Mouse (Mus musculus): Measurements from ENCODE around the gene Myo3a. TPM values are rescaled to one million over a fixed set of nuclear protein-coding genes. Genes with fewer than 3 reads are reported as not detected.
"Not testable (repeated sequence)": the region's sequence is repeated elsewhere in the genome, so short reads cannot be mapped to it uniquely, and the experiment has no call there.

Myo3a gene
- polyA plus RNA-seq, 1 experiment from 2014 or later, result not detected

DNA sequence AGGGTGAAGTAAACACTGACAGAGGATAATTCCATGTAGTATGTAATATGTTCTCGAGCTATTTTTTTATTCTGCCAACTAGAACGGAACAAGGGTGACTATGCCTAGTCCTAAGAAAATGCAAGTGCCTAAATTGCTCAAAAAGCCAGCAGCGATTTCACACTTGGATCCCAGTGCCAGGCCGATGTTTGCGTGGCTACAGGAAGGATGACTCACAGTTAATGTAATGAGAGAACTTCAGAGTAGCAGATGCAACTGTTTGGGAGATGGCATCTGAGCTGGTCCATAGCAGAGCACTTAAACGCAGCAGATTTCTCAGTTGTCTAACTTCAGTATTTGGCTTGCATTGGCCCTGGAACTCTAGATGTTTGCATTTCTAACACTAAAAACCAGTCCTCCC lies 321.1 kb downstream of the Myo3a start:
- no peaks in the 10 kb centered on the region for H3K4me1 ChIP-seq
- WGBS, result 78% methylated on average over 6 of the region's 6 CpGs
- no peak overlapping the region for H3K9ac ChIP-seq
- no peaks in the 10 kb centered on the region for H3K36me3 ChIP-seq
- H3K9me3 ChIP-seq, result no peaks in the 10 kb centered on the region
- H3K27ac ChIP-seq, result no peak overlapping the region
- no peak for ATAC-seq (ENCODE audit: insufficient number of reproducible peaks, insufficient read depth, low FRiP score, low TSS enrichment, low read depth)
- H3K4me3 ChIP-seq, result no peak overlapping the region
- H3K27me3 ChIP-seq, result no peaks in the 10 kb centered on the region
- no peak overlapping the region for H3K4me2 ChIP-seq

- not testable (repeated sequence) for H3K27ac ChIP-seq, H3K9me3 ChIP-seq, H3K27me3 ChIP-seq, H3K36me3 ChIP-seq, H3K4me2 ChIP-seq, H3K4me1 ChIP-seq, H3K4me3 ChIP-seq, H3K9ac ChIP-seq
- ATAC-seq (ENCODE audit: insufficient number of reproducible peaks, insufficient read depth, low FRiP score, low TSS enrichment, low read depth), result peak; percentile 85
- 85% methylated on average over 14 of the region's 14 CpGs for WGBS
Measured at GRCm38 (mm10) chr2:22587469-22588169, 360.3 kb downstream of the Myo3a start.

DNA sequence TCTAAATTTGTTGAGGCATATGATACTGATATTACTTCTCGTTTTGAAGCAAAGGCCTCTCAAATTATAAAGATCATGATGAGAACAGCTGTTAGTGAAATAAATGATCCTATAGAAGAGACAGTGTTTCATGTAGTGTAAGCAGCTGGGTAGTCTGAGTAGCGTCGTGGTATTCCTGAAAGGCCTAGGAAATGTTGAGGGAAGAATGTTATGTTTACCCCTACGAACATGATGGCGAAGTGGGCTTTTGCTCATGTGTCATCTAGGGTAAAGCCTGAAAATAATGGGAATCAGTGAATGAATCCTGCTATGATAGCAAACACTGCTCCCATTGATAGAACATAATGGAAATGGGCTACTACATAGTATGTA lies 360.9 kb downstream of the Myo3a start:
- ATAC-seq (ENCODE audit: insufficient number of reproducible peaks, insufficient read depth, low FRiP score, low TSS enrichment, low read depth), result peak; percentile 48
- H3K27ac ChIP-seq, H3K4me1 ChIP-seq, H3K4me3 ChIP-seq, H3K9me3 ChIP-seq, H3K9ac ChIP-seq, H3K27me3 ChIP-seq, H3K36me3 ChIP-seq, H3K4me2 ChIP-seq: not testable (repeated sequence)
- WGBS, result 88% methylated on average over 5 of the region's 5 CpGs

- H3K4me2 ChIP-seq, H3K4me3 ChIP-seq, H3K36me3 ChIP-seq, H3K4me1 ChIP-seq, H3K9ac ChIP-seq, H3K27me3 ChIP-seq, H3K27ac ChIP-seq, H3K9me3 ChIP-seq: not testable (repeated sequence)
- peak; percentile 97 for ATAC-seq (ENCODE audit: insufficient number of reproducible peaks, insufficient read depth, low FRiP score, low TSS enrichment, low read depth)
- WGBS, result 70% methylated on average over 12 of the region's 12 CpGs
Measured at GRCm38 (mm10) chr2:22588673-22589381, 361.5 kb downstream of the Myo3a start.

DNA sequence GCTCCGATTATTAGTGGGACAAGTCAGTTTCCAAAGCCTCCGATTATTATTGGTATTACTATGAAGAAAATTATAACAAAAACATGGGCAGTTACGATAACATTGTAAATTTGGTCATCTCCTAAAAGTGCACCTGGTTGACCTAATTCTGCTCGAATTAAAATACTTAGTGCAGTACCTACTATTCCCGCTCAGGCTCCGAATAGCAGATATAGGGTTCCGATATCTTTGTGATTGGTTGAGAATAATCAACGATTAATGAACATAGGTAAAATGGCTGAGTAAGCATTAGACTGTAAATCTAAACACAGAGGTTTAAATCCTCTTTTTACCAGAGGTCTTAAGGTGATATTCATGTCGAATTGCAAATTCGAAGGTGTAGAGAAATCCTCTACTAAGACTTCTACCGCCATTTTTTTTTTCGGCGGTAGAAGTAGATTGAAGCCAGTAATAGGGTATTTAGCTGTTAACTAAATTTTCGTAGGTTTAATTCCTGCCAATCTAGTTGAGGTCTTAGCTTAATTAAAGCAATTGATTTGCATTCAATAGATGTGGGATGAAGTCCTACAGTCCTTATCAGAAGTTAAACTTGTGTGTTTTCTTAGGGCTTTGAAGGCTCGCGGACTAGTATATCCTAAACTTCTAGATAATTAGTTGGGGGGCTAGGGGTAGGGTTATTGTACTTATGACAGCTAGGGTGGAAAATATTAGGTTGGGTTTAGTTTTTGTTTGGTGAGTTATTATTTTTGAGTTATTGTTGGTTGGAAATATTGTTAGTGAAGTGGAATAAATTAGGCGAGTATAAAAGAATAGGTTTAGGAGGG lies 362.3 kb downstream of the Myo3a start:
- ATAC-seq (ENCODE audit: insufficient number of reproducible peaks, insufficient read depth, low FRiP score, low TSS enrichment, low read depth), result peak; percentile 92
- not testable (repeated sequence) for H3K4me3 ChIP-seq, H3K9me3 ChIP-seq, H3K9ac ChIP-seq, H3K36me3 ChIP-seq, H3K4me2 ChIP-seq, H3K27me3 ChIP-seq, H3K27ac ChIP-seq, H3K4me1 ChIP-seq
- 83% methylated on average over 16 of the region's 17 CpGs for WGBS

DNA sequence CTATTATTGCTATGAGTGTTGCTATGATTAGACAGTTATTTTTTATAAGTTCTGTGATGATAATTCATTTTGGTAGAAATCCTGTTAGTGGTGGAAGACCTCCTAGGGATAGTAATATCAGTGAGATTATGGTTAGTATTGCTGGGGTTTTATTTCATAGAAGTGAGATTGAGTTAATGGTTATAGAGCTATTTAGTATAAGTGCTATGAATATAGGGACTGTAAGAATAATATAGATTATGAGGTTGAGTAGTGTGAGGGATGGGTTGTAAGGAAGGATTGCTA lies 362.8 kb downstream of the Myo3a start:
- Histone ChIP-seq H3K4me2 (no peak overlapping the region), H3K9ac (no peak overlapping the region), H3K27ac (no peak overlapping the region), H3K4me1 (no peaks in the 10 kb centered on the region), H3K9me3 (no peaks in the 10 kb centered on the region), H3K36me3 (no peaks in the 10 kb centered on the region), H3K27me3 (no peaks in the 10 kb centered on the region), H3K4me3 (no peak overlapping the region)
- no peak for ATAC-seq (ENCODE audit: insufficient number of reproducible peaks, insufficient read depth, low FRiP score, low TSS enrichment, low read depth)

DNA sequence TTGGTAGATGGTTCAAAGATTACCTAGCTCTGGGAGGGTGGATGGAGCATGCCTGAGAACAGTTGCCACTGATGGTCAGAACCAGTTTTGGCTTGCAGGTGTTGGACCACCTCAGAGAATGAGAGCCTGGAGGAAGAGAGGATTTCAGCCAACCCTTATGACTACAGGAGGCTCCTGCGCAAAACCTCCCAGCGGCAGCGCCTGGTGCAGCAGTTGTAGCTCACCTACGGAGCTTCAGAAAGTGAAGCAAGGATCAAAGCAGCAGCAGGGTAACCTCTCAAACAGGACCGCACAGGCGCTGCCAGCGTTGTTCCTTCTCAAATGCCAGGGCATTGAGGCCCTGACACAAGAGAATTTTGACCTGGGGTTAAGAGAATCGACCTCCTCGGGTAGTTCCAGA lies 390.6 kb downstream of the Myo3a start:
- no peak overlapping the region for H3K4me3 ChIP-seq
- WGBS, result 3% methylated on average over 9 of the region's 9 CpGs
- ATAC-seq (ENCODE audit: insufficient number of reproducible peaks, insufficient read depth, low FRiP score, low TSS enrichment, low read depth), result no peak
- H3K9ac ChIP-seq, result no peak overlapping the region
- no peaks in the 10 kb centered on the region for H3K36me3 ChIP-seq
- no peaks in the 10 kb centered on the region for H3K9me3 ChIP-seq
- peaks cover 68% of the 10 kb centered on the region for H3K27me3 ChIP-seq
- H3K27ac ChIP-seq, result no peak overlapping the region
- H3K4me2 ChIP-seq, result no peak overlapping the region
- H3K4me1 ChIP-seq, result peaks cover 12% of the 10 kb centered on the region

DNA sequence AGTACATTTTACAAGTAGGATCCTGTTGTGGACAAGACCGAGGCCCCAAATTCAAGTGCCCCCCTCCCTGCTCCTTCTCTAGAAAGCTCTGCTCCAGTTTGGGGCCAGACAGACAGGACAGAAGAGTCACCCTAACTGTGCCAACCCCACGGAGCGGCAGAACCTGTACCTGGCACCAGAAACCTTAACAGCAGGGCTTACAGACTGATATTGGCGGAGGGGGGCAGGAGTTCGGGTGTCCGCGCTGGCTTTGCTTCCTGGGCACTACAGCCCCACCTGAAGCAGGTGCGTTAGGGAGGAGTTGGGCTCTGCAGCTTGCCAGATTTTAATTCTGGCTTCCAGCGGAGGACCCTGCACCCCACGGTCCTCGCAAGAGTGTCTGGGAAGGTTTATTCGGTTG lies 392.1 kb downstream of the Myo3a start:
- no peak overlapping the region for H3K9ac ChIP-seq
- ATAC-seq (ENCODE audit: insufficient number of reproducible peaks, insufficient read depth, low FRiP score, low TSS enrichment, low read depth), result no peak
- no peaks in the 10 kb centered on the region for H3K36me3 ChIP-seq
- WGBS, result under 1% methylated on average over 12 of the region's 12 CpGs
- H3K27me3 ChIP-seq, result peaks cover 82% of the 10 kb centered on the region
- H3K9me3 ChIP-seq, result no peaks in the 10 kb centered on the region
- peaks cover 20% of the 10 kb centered on the region for H3K4me1 ChIP-seq
- H3K4me2 ChIP-seq, result no peak overlapping the region
- no peak overlapping the region for H3K4me3 ChIP-seq
- H3K27ac ChIP-seq, result no peak overlapping the region

- peaks cover 20% of the 10 kb centered on the region for H3K4me1 ChIP-seq
- no peak for ATAC-seq (ENCODE audit: insufficient number of reproducible peaks, insufficient read depth, low FRiP score, low TSS enrichment, low read depth)
- no peak overlapping the region for H3K4me2 ChIP-seq
- H3K27ac ChIP-seq, result no peak overlapping the region
- WGBS, result 1% methylated on average over 6 of the region's 6 CpGs
- H3K4me3 ChIP-seq, result no peak overlapping the region
- H3K9ac ChIP-seq, result no peak overlapping the region
- no peaks in the 10 kb centered on the region for H3K36me3 ChIP-seq
- H3K9me3 ChIP-seq, result no peaks in the 10 kb centered on the region
- peaks cover 88% of the 10 kb centered on the region for H3K27me3 ChIP-seq
Measured at GRCm38 (mm10) chr2:22620030-22620429, 392.7 kb downstream of the Myo3a start.

DNA sequence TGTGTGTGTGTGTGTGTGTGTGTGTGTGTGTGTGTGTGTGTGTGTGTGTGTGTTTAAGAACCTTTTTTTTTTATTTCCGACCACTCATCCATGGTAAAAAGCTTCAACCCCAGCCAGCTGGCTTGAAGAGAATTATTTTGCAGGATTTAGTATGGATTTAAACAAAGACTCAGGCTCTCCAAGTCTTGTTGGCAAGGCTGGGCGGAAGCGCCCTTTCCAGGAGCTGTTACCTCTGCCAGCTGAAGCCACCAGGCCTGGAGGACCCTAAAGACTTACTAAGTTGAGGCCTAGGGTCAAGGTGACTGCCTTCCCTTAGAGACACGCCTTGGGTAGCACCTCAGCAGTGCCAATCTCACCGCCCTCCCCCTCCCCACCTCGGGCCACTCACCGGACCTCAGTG lies 393.2 kb downstream of the Myo3a start:
- no peak overlapping the region for H3K4me2 ChIP-seq
- ATAC-seq (ENCODE audit: insufficient number of reproducible peaks, insufficient read depth, low FRiP score, low TSS enrichment, low read depth), result no peak
- no peaks in the 10 kb centered on the region for H3K36me3 ChIP-seq
- peaks cover 20% of the 10 kb centered on the region for H3K4me1 ChIP-seq
- H3K9ac ChIP-seq, result no peak overlapping the region
- no peak overlapping the region for H3K4me3 ChIP-seq
- no peak overlapping the region for H3K27ac ChIP-seq
- 5% methylated on average over 7 of the region's 7 CpGs for WGBS
- no peaks in the 10 kb centered on the region for H3K9me3 ChIP-seq
- H3K27me3 ChIP-seq, result peaks cover 93% of the 10 kb centered on the region

- no peak for ATAC-seq (ENCODE audit: insufficient number of reproducible peaks, insufficient read depth, low FRiP score, low TSS enrichment, low read depth)
- peaks cover 99% of the 10 kb centered on the region for H3K27me3 ChIP-seq
- H3K4me3 ChIP-seq, result peak overlapping the region; percentile 41; the same call in 1 of the 2 replicates
- WGBS, result 3% methylated on average over 20 of the region's 20 CpGs
- H3K4me1 ChIP-seq, result peaks cover 20% of the 10 kb centered on the region
- no peak overlapping the region for H3K9ac ChIP-seq
- peak overlapping the region; percentile 69 for H3K4me2 ChIP-seq
- H3K27ac ChIP-seq, result no peak overlapping the region
- no peaks in the 10 kb centered on the region for H3K36me3 ChIP-seq
- no peaks in the 10 kb centered on the region for H3K9me3 ChIP-seq
Measured at GRCm38 (mm10) chr2:22620978-22621827, 393.9 kb downstream of the Myo3a start.
